Mouse (Mus musculus) layer of hippocampus, adult 8-10 months (tissue): ENCODE measurements around the gene Smg6. TPM values are rescaled to one million over a fixed set of nuclear protein-coding genes. Genes with fewer than 3 reads are reported as not detected.

ENCODE experiments used
- DNase-seq, 2 experiments: peaks; one replicate each; pipeline ENCODE4 v3.0.0; 2022; ENCODE audit warnings: low spot score in 2 of 2
- total RNA-seq, 4 experiments: library from RNA; stranded (reverse); gene quantifications; 2 replicates each; pipeline ENCODE4 v1.2.4; 2022

Gene Smg6
- 10 to 100 TPM; 32.4 to 38.8 (median 36.3) TPM for total RNA-seq

DNA sequence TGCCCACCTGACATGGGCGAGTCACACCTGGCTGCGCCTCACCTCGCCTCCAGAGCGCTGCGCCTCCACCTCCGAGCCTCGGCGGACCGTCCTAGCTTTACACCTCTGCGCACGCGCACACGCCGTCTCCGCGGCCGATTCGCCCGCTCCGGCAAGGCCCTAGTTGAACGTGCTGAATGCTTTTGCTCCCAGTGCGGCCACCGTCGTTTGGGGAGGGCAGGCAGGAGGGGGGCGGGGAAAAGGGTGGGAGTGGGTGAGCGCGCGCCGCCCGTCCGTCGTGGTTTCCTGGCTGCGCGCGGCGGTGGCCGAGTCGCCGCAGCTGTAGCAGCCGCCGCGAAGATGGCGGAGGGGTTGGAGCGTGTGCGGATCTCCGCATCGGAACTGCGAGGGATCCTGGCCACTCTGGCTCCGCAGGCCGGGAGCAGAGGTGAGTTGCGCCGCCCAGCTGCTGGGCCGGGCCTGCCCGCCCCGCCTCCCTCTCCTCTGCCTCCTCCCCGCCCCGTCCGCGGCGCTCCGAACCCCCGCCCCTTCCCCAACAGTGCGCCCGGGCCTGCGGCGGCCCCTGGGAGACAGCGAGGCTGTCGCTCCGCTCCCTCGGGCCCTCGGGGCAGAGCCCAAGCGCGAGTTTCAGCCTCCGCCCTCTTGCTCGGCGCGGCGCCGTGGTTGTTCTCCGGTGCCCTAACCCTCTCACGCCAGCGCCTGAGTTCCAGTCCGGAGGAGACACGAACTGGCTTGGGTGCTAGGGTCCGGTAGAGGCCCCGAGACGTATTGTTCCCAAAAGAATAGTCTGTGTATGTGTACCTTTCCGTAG is at the start of gene Smg6, which contains the start of gene Srr:
Gene Smg6, plus strand, starts transcription at position 247 of the 811 bp plus-strand sequence.
Gene Srr, minus strand, starts transcription at position 372 of the 811 bp plus-strand sequence.
- DNase-seq, result peak; percentile 87 to 88

DNA sequence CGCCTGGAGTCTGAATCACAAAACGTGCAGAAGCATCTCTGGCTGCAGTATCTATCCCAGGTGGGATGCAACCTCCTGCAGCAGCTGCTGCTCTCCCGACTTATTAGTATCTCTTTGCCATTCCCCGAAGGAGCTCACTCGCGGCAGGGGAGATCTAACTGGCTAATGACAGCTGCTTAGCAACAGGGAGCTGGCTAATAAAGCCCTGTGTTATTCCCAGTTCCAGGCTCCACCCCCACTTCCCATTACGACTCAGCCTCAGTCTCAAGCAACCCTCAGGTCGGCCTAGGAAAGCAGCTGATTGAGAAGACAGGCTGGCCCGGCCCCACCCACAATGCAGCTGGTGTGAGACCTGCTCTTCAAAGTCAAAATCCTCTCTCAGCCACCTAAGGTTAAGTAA is 48.8 kb upstream of the Smg6 start:
- DNase-seq, result peak; percentile 77 to 84

DNA sequence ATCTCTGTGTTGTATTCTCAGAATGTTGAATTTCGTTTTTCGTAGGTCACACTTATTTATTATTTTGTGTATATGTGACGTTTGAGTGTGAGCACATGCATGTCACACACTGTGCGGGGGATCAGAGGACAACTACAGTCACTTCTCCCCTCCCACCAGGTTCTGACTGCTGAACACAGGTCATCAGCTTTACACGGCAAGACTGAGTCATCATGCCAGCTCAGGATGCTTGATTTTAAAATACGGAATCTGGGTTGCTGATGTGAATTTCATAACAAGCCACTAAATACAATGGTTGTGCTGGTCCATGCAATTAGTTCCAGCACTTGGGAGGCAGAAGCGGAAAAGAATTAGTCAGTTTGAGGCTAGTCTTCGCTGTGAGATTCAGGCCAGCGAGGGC is 44.6 kb upstream of the Smg6 start:
- DNase-seq, result no peak

DNA sequence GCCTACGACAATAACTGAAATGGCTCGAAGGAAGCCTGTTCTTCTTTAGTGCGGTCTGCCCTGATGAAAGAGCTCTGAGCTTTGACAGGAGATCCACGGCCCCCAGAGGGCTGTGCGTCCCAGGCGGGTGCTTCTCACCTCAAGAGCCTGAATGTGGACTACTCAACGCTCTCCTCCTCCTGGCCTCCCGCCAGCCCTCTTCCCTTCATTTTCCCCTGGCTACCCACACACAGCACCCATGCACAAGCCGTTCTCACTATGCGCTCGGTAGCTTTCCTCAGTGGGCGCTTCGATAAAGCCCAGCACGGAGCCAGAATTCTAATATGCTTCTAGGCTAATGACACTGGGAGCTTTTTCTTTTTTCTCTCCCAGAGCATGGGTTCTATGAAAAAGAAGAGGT is 43.6 kb upstream of the Smg6 start:
- peak in 1 of 2 experiments; percentile 61 for DNase-seq

DNA sequence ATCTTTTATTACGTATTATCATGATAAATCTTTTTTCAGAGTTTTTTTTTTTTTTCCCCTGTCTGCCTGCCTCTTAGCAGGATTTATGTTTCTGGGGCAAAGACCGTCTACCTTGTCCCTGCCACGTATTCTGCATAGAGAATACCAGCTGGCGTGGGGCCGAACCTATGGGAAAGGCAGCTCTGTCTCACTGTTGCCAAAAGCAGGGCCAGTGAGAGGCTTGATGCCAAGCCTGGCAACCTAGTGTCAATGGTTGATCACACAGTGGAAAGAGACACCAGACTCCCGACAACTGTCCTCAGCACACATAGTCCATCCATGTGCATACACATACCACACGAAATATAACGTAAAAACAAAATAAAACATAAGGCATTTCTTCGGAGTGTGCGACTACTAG is 42.5 kb upstream of the Smg6 start:
- no peak for DNase-seq

DNA sequence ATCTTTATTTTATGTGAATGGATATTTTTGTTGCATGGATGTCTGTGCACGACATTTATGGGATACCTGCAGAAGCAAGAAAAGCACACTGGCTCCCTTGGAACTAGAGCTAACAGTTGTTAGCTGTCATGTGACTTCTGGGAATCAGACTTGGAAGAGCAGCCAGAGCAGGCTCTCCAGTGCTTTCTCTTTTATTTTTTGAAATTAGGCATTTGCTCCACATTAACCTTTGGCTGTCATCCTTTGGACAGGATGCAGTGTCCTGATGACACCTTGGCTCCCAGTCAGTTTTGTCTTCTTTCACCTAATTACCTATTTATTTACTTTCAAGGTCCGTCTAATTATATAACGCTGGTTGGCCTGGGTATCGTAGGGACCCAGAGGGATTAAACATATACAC is 31.0 kb upstream of the Smg6 start:
- no peak for DNase-seq

DNA sequence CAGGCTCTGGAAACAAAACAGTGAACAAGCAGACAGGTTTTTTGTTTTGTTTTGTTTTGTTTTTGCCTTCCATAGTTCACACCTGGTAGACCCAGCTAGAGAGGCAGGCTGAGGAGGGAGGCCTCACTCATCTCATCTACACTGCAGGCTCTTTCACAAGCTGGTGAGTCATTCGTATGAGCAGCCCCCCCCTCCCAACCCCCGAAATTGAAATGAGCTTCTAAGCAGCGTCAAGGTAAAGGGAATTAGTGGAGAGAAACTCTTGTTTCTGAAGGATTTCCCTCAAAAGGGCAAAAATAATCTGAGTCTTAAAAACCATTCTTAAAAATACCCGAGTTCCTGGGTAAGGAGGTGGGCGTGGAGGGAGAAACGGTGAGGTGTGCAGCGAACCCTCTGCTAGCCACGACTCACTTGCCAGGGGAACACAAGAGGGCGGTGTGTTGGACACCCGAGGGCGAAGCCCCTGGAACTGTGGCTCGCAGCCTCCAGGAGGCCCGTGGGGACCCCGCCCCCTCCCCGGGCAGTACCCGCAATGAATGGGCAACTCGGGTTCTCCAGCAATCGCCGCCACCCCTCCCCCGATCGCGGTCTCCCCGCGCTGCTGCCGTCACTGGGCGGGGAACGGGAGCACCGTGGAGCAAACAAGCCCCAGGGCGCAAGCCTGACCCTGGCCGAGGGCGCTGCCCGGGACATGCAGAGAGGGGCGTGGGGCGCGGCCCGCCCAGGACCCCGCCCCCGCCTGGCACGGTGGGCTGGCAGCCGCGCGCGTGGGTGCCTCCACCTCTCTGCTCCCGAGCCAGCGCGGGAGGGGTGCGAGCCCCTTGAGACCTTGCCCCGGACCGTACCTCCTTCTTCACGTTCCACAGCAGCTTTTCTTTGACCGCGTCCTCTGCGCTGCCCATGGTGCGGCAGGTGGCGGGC is 29.4 kb upstream of the Smg6 start:
- peak; percentile 54 to 59 for DNase-seq

DNA sequence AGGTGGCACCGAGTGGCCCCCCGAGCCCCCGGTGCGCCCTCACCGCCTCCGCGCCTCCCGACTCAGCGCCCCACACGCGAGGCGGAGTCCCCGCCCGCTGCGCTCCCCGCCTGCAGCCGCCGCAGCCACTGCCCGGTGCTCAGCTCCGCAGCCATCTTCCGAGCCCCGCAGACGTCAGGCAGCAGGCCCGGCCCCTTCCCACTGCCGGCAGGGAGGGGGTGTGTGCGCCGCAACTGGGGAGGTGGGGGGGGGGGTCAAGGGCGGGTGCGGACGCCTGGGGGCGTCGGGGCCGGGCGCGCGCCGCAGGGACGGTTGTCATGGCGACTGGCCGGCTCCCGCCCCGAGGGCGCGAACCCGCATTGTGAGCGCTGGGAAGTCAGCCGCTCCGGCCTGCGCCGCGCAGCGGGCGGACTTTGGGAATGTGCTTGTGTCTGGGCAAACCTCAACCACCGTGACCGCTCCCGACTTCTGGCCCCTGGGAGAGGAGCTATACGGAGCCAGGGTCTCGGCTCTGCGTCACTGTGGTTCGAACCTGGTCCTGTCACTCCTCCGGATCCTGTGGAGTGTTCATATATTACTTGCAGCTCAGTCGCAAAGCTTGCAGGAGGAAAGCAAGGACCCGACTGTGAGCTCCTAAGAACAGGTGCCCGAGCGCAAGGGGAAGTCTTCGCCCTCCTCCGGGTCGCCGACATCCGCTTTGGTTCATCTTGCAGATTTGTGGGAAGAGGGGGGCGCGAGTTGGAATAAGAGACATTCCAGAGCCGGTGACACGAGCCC is 28.5 kb upstream of the Smg6 start, which contains the start of gene Sgsm2:
Gene Sgsm2, minus strand, starts transcription at position 160 of the 777 bp plus-strand sequence.
- DNase-seq, result peak; percentile 56 to 64

DNA sequence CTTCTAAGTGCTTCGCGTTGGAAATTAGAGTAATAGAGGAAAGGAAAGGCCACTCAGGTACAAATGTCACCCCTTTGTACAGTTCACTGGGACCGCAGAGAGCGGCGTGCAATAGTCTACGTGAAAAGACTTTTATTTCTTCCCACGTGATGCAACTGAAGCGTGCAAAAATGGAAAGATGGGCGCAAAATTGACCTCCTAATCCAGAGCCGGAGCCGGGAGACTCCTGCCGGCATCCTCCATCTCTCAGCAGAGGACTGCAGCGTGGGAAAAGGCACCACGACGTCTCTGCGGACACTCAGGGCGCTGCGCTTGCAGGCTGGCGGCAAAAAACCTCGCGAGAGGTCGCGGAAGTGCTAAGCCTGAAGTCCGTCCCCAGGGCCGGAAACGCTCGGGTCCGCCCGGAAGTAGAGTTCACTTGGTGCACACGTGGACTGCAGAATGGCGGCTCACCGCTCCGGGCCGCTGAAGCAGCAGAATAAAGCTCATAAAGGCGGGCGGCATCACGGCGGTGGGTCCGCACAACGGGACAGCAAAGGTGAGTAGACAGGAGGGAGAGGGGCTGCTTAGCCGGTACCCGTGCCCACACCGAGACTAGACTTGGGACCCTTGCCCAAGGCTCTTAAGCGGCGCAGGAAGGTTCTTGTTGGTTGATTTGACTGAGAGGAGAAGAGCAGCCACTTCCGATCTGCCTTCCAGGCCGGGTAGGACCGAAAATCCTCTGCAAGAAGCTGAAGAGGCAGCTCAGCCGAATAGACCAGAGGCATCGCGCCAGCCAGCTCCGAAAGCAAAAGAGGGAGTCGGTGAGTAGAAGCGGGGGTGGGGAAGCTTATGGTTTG is 27.7 kb upstream of the Smg6 start, which contains the start of gene Tsr1:
Gene Tsr1, plus strand, starts transcription at position 394 of the 839 bp plus-strand sequence.
- DNase-seq, result peak; percentile 89 to 90

DNA sequence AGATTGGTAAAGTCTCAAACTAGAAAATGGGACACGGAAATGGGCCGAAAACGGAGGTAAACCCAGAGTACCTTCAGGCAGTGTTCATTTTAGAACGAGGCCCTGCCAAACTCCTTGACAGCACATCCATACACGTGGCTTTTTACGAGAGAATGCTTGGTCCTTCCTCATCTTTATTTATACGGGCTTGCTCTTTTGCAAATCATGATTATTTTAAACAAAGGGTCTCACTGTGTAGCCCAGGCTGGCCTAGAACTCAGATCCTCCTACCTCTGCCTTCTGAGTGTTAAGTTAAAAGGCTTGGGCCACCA is 27.2 kb upstream of the Smg6 start:
- DNase-seq, result no peak

DNA sequence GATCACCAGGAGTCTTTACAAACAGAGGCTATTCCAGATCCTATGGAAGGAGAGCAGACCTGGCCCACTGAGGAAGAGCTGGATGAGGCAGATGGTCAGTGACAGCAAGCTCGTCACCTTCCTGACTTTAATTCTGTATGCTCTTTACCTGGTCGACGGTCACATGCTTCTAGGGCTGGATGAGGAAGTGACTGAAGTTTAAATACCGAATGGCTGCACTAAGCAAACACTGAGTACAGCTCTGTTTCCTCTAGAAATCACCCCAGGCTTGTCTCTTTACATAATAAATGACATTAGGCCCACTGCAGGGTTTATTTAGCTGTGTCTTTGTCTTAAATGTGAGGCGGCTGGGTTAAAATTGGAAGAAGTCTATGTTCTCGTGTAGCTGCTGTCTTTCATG is 24.1 kb upstream of the Smg6 start:
- DNase-seq, result no peak

DNA sequence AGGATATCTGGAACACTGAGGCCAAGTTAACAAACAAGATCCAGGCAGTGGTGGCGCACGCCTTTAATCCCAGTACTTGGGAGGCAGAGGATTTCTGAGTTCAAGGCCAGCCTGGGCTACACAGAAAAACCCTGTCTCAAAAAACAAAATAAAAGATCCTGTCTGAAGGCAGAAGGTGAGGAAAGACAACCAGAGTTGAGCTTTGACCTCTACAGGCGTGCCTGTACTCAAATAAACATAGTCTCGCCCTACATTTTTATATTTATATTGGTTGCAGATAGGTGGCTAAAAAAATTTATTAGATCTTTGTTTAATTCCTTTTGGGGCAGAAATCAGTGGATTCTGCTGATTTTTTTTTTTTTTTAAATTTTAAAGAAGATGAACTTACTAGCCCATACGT is 23.2 kb upstream of the Smg6 start:
- DNase-seq, result no peak

DNA sequence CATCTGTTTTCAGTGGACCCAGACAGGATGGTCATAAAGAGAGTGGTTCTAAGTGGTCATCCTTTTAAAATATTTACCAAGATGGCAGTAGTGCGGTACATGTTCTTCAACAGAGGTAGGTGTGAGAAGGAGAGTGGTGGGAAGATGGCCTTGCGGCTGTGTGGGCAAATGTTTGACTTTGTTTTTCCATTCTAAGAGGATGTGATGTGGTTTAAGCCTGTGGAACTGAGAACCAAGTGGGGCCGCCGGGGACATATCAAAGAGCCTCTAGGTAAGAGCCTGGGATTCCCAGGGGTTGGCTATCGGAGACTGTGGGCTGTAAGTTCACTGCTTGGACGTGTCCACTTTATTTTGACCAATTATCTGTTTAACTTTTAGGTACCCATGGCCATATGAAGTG is 17.8 kb upstream of the Smg6 start:
- DNase-seq, result no peak

DNA sequence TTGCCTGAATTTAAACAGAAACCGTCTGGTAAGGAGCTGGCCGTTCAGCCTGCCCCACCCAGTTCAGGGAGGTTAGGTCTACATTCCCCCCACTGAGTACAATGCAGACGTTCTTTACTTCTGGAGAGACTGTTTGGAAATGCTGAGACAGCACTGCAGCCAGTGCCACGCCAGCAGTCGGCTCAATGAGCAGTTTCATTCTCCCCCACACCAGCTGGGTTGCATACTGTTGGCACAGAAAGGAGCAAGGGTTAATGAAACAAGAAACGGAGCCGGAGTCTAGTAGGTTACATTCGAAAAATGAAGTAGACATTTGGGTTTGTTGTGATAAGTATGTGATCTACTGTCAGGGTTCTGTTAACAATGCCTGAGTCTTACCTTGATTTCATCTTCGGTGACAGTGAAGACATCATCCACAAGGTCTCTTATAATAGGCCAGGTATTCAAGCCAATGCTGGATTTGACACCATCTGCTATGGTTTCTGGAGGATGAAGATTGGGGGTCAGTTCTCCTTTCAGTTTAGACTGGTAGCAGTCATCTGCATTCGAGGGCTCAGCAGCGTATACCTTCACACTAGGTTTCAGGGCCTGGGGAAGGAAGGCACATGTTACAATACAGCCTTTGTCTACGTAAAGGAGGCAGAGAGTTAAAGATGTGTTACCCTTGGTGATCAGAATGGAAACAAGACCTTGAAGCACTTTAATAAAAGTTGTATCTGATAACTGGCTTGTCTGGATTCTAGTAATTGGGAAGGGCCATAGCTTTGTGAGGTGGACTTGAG is 16.8 kb upstream of the Smg6 start:
- no peak for DNase-seq

DNA sequence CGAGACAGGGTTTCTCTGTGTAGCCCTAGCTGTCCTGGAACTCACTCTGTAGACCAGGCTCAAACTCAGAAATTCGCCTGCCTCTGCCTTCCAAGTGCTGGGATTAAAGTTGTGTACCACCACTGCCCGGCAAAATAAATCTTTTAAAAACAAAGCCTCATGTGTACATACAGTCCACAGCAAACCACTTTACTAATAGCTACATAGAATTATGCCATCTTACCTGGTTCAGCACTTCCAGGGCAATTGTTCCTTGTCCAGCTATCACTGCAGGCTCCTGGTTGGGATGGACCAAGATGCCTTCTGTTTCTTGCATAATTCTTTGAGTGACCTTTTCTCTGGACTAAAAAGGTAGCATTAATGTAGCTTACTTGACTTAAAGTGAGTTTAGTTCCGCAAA is 15.6 kb upstream of the Smg6 start:
- no peak for DNase-seq

DNA sequence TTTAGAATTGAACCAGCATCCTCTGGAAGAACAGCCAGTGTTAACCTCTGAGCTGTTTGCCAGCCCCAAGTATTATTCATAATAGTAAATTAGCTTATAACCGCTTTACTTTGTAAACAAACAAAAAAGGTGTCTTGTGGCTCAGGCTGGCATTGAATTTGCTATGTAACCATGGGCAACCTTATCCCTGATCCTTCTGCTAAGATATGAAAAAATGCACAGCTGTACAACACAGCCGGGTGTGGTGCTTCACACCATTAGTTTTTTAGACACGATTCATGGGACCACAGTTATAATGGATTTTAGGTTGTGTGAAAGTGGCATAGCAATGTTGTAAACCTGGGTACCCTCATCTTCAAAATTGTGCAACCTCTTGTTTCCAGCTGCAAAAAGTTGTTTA is 13.1 kb upstream of the Smg6 start:
- DNase-seq, result no peak

DNA sequence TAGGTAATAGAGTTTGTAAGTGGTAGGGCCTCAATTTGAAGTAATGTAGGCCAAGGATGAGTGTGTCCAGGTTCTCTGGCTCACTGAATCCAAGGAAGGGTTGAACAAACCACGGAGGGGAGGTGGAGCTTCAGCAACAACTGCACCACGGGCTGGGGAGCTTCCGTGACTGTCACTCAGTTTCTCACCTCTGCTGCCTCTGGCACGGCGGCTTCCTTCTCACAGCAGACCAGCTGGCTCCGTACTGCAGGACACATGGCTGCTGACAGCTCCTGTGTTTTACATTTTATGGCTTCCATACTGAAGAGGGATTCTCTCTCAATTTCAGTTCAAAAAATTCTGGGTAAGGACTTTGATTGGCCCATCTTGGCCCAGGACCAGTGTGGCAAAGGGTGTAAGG is 6.4 kb upstream of the Smg6 start:
- DNase-seq, result no peak

DNA sequence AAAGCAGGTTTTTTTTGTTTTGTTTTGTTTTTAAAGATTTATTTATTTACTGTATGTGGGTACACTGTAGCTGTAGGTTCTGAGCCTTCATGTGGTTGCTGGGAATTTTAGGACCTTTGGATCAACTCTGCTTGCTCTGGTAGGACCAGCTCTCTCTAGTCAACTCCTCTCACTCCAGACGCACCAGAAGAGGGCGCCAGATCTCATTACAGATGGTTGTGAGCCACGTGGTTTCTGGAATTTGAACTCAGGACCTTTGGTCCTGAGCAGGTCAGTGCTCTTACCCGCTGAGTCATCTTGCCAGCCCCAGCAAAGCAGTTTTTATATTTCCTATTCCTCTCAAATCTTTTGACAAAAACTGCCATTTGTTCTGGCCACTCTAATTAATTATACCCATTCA is 1.5 kb upstream of the Smg6 start:
- no peak for DNase-seq

DNA sequence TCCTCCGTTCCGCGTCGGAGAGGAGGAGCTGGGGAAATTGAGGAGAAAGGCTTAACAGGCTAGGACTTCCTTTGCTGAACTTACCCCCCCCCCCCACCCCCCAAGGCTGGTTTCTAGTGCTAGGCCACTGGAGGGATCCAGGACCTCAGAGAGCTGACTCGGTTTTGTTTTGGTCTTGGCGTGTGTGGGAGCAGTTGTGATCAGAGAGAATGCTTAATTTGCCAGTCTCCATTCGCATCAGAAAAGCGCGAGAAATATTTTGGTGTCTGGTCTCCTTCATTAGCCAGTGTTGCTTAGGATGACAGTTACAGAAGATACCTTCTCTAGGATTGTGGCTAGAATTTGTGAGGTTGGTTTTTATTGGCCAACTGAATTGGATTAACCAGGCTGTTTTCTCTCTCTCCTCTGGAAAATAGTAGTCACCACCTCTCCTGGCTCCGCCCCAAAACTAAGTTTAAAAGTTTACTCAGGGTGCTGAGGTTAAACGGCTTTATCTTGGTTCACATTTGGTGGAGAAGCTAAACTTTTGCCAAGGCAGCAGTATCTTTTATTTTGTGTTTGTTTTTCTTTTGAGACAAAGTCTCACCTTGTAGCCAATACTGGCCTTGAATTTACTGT is 874 bp downstream of the Smg6 start:
- DNase-seq, result no peak
